Mouse (Mus musculus): ENCODE results near the gene Safb2.

GRCm38 (mm10) chr17:56604422-56604821 lies 20.0 kb upstream of the Safb2 start:
- TF ChIP-seq CTCF (IDR thresholded peaks at IDR 0.05; ENCODE audit: control insufficient read depth, insufficient read depth, insufficient read length): no peak
- TF ChIP-seq CEBPB (IDR thresholded peaks at IDR 0.05; ENCODE audit: low read depth): no peak
- TF ChIP-seq MAX (IDR thresholded peaks at IDR 0.05): no peak
- TF ChIP-seq USF1 (IDR thresholded peaks at IDR 0.05; ENCODE audit: low read depth): no peak

All from C2C12 (cell line).